Mouse (Mus musculus) retina, postnatal 1 day (tissue): ENCODE measurements around the gene Ankrd50.

Source experiments
- DNase-seq: peaks from one replicate; pipeline ENCODE4 v3.0.0-alpha.2; 2012

Gene Ankrd50

DNA sequence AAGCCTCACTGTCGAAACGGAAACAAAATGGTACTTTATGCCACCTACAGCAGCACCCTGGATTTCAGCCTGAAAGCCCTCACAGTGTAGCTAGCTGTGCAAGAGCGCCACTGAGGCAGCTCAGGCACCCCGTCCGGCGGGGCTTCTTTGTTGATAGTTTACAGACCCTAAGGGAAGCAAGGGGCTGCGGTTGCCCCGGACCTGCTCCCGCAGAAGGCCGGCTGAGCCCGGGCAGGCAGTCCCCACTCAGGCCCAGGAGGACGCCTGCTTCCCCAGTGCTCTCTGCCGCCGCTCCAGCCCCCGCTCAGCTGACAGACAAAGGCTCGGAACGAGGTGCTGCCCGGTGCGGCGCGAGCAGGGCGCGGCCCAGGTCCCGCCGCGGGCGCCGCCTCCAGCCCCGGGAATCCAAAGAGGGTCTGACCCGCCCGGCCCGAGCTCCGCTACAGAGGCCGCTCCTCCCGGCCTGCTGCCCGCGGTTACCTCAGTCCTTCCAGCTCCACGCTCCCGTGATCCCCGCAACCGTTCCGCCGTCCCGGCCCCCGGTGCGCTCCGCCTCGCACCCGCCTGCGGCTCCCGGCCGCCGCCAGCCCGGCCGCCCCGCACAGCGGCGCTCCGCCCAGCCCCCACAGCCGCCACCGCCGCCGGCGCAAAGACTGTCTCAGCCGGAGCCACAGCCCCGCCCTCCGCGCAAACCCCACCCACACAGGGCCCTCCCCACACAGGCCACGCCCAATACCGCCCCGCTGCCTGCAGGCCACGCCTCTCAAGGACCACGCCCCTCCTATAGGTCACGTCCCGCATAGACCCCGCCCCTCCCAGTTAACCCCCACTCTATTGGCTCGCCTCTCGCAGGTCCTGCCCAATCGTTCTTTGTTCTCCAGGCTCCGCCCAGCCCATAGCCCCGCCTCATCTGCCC is at the start of gene Ankrd50:
Gene Ankrd50 (minus strand): TSS at position 654 of the 916 bp plus-strand sequence.
- peak; percentile 99 for DNase-seq

DNA sequence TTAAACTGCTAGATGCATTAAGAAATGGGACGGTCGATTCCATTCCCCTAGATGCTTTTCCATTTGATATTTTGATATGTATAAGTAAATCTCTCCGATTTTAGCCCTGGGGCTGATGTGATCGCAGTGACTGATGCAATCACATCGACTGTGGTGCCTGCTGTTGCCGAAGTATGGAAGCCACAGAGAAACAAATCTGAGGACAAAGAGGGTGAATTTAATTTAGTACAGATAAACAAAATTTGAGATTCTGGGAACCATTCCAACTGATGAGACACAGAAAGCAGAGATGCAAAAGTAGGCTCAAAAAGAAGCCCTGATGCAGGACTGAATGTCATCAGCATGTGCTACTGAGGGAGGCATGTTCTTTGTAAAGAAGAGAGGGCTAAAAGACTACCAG is 49.6 kb upstream of the Ankrd50 start:
- DNase-seq: peak; percentile 5

- DNase-seq: no peak
These were observed 35.8 kb upstream of the Ankrd50 start for GRCm38 (mm10) chr3:38520426-38520825.

DNA sequence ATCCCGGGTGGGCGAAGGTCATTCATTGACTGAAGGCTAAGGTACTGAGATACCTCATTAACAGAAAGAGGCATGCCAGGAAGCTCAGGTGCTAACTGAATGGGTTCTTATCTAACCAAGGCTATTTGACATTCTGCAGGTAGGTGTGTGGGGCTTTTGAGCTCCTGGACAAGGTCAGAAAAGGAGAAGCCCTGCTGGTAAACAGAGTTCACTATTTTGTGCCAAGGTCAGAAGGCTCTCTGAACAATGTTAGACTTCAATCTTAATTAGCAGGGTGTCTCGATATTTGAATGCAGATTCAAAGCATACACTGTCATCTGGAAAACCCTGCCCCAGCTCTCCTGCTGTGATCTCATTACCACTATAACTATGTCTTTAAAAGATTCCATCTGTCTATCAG is 35.3 kb upstream of the Ankrd50 start:
- no peak for DNase-seq

GRCm38 (mm10) chr3:38503606-38504005 is 19.0 kb upstream of the Ankrd50 start:
- DNase-seq: no peak

- DNase-seq: peak; percentile 55
These were observed 17.5 kb upstream of the Ankrd50 start for GRCm38 (mm10) chr3:38502156-38502555.

DNA sequence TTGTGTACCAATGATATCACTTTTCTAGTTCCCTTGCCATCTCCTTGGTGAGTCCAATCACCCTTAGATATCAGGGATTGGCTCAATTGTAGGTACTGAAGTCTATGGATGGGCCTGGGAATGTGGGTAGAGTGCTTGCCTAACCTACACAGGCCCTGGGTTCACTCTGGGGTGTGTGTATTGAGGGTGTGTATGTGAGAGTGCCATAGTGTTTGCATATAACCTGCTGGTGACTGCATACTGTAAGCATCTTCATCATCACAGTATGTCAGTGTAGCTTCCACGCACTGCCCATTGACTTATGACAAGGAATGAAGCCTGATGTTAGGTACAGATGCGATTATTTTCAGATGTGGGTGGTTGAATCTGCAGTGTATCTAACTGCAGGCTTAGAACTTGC is 17.1 kb upstream of the Ankrd50 start:
- DNase-seq: no peak

DNA sequence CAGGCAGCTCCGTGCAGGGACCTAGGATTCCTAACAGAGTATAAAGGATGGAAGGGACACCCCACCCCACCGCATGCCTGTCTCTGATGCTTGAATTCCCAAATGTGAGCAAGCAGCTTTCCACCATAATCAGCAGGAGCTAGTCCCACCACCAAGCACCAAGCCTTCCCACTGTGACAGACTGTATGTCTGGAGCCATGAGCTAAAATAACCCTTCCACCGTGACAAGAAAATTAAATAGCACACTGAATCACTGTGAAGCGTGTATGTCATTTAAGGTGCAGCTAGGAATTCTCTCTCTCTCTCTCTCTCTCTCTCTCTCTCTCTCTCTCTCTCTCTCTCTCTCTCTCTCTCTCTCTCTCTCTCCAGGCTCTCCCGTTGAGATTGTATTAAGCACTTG is 16.7 kb upstream of the Ankrd50 start:
- no peak for DNase-seq

- no peak for DNase-seq
These were observed 13.9 kb upstream of the Ankrd50 start for GRCm38 (mm10) chr3:38498561-38498960.

DNA sequence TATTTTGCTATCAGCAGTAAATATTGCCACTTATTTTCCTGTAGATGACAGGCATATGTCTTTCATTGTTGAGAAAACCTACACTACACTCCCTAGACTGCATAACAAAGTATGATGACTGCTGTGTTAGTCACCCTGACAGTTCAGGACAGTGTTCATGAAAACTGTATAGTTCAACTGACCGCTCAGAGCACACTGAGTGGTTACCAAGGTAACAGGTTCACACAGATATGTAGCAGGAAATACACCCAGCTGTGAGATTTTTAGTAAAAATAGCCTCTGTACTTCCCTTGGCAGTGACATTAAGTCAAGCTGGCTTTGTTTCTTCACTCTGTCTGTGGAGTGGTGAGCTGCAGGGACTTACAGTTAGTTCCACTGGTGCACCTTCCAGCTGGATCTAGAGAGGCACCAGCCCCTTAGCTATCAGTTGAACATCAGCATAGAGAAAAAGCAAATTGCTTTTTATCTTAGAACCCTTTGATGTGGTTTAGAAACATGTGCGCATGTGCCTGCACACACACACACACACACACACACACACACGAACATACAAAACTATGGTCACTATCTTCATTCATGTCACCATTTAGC is 12.2 kb upstream of the Ankrd50 start:
- DNase-seq: no peak

GRCm38 (mm10) chr3:38491702-38492101 is 7.1 kb upstream of the Ankrd50 start:
- DNase-seq: no peak

GRCm38 (mm10) chr3:38491236-38491635 is 6.6 kb upstream of the Ankrd50 start:
- no peak for DNase-seq

DNA sequence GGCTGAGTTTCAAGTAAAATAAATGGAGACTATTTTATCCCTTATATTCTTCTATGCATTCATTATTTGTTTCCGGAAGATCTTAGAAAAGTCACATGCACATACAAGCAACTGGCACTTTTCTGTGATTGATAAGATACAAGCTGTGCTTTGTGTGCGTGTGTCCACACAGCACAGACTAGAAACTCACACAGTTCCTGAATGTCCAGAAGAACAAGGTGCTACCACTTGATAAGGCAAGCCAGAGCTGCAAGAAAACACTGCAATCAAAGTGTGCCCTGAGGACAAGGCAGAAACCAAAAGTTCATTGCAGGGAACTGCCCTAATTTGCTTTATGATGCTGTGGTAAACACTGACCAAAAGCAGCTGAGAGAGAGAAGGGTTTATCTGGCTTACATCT is 6.1 kb upstream of the Ankrd50 start:
- no peak for DNase-seq

- DNase-seq: no peak
These were observed 482 bp upstream of the Ankrd50 start for GRCm38 (mm10) chr3:38485107-38485545.

DNA sequence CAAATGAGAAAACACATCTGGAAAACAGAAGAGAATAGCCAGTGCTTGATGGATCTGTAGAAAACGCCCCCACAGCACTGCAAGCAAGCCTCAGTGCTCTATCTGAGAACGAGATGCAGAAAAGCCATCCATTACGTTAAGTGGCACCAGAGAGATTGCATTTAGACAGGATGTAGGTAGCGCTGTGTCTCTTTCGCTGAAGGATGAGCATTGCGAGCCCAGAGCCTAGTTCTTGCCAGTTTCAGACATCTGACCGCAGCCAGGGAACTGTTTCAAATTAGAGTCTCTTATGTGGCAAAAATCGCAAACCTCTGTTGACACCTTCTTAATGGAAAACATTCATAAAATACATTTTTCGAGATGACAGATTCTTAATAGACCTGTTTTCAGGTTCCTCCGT is 1.1 kb downstream of the Ankrd50 start:
- DNase-seq: peak; percentile 41

- DNase-seq: peak; percentile 18
These were observed 1.9 kb downstream of the Ankrd50 start for GRCm38 (mm10) chr3:38482749-38483148.

DNA sequence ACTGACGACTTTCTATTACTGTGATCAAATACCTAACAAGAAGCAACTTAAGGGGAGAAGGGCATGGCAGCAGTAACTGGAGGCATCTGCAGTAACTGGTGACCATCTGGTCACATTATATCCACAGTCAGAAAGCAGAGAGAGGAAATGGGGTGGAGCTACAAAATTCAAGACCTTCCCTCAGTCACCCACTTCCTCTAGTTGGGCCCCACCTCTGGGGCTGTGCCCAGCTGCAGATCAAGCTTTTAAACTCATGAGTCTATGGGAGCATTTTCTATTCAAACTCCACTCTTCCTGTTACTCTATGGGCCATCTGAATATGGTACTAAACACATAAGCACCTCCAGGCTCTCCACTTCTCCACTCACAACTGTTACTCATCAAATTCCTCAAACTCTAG is 3.5 kb downstream of the Ankrd50 start:
- no peak for DNase-seq

GRCm38 (mm10) chr3:38477936-38478335 is 6.7 kb downstream of the Ankrd50 start:
- DNase-seq: peak; percentile 14

DNA sequence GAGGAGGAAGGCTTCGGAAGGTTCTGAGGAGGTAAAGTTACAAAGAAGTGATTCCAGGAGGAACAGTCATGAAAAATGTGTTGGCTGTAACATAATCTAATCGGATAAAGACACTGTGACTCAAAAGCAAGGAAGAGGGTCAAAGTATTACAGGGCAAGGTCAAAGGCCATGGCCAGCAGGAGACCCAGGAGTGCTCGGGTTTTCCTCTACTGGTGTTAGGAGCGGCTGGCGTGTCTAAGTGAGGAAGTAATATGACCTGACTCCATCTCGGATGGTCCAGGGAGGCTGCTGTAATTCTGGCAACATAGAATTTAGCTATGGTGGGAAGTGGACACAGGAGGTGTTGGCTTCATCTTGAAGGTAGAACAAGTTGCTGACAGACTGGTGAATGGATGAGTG is 9.1 kb downstream of the Ankrd50 start:
- DNase-seq: no peak

DNA sequence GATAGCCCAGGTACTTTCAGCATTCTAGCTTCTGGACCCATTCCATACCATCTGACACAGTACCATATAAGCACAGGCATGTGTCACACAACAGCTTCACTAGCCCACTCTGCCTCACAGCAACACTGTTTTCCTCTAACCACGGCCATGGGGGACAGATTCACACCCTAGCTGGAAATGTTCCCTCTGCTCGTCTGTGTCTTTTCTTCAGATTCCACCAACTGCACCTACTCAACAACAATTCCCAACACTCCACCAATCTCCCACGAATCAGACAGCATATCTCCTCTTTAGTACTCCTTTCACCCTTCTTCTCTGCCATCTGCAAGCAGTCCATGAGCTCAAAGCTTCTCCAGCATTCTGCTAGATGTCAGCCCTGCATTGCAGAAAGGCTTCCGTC is 11.5 kb downstream of the Ankrd50 start:
- DNase-seq: no peak

- no peak for DNase-seq
These were observed 13.1 kb downstream of the Ankrd50 start for GRCm38 (mm10) chr3:38471516-38471915.

- no peak for DNase-seq
These were observed 16.5 kb downstream of the Ankrd50 start for GRCm38 (mm10) chr3:38468131-38468530.

GRCm38 (mm10) chr3:38466880-38467405 is 17.7 kb downstream of the Ankrd50 start:
- DNase-seq: no peak

DNA sequence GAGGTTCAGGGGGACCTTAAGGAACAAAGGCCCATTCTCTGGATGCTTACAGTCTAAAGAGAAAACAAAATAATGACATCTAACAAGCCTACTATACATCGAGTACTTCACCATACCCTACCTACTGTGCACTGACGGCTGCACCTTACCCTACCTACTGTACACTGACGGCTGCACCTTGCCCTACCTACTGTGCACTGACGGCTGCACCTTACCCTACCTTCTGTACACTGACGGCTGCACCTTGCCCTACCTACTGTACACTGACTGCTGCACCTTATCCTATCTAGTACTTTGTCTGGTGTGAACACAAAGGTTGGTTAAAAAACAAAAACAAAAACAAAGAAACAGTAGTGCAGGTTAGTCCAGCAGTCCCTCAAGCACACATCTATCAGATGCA is 18.5 kb downstream of the Ankrd50 start:
- no peak for DNase-seq
